Mouse (Mus musculus) 3134 (cell line): Measurements from ENCODE around the gene Lrrk1.

ENCODE experiments used
- DNase-seq: peaks from one replicate; pipeline ENCODE4 v3.0.0-alpha.2; 2011; ENCODE audit warnings: low spot score; ENCODE audit not compliant: insufficient read length; ENCODE audit errors: extremely low read depth

Lrrk1 gene

GRCm38 (mm10) chr7:66385826-66386225, 2.3 kb downstream of the Lrrk1 start:
- DNase-seq = no peak

- DNase-seq = no peak
Measured at GRCm38 (mm10) chr7:66384891-66385290, 3.3 kb downstream of the Lrrk1 start.

DNA sequence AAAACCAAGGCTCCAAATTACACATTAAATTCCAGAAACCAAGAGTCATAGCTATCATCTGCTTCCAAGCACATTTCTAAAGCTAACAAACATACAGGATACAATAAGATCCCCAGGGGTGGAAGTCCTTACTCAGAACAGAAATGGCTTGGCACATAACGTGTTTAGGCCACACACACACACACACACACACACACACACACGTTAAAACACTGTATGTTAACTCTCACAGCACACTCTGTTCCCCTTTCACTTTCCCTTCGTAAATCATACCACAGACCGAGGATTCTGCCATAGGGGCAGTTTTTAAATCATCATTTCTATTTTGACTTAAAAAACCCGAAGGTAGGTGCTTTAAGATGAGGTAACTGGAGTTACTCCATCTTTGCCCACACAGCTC, 3.9 kb downstream of the Lrrk1 start:
- peak; percentile 50 for DNase-seq

- DNase-seq = no peak
Measured at GRCm38 (mm10) chr7:66376560-66376959, 11.6 kb downstream of the Lrrk1 start.

DNA sequence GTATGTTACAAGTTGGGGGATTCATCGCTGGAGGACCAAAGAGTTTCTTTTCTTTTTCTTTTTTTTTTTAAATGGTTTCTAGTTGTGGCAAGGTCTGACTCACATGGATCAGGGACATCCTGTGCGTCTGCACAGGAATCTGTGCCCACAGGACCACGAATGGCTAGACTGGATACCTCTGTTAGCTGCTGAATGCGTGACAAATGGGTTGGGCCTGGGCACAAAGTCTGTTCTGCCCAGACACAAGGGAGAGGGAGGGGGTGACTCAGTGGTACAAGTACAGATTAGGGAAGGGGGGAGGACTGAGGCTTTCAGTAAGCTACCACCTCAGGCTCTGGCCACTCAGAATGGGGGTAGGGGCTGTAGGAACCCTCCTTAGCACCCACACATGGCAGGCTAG, 12.4 kb downstream of the Lrrk1 start:
- DNase-seq = peak; percentile 81

DNA sequence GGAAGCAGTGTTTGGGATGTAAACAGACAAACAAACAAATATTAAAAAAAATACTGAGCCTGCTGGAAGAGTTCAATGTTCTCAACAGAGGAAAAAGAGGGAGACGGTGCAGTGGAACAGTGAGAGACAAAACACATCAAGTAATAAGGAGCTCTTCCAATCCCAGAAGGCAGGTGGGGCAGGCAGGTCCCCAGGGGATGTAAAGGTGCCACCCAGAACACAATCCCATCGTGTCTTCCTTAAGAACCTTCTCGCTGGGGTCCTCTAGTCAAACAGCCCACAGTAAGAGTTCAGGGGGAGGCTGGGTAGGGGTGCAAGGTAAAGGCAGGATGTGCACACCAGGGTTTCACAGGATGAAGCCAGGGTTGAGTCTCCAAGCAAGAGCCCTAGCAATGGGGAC, 14.8 kb downstream of the Lrrk1 start:
- no peak for DNase-seq

DNA sequence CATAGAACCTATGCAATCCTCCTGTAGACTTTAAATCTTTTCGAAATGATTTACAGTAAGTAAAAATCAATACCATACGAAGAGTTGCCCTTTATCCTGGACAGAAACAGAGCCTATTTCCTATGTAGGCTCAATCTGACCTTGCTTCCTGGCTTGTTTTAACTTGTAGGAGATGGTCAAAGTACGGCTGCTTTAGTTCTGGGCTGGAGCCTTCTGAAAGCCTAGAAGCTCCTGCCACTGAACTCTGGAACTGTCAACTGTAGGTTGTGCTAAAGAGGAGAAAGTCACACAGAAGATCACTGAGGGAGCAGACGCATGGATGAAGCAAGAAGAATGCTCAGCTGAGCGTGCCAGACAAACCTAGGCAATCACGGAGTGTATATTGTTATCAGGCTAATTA, 17.2 kb downstream of the Lrrk1 start:
- DNase-seq = no peak

- DNase-seq = no peak
Measured at GRCm38 (mm10) chr7:66369934-66370445, 18.2 kb downstream of the Lrrk1 start.

- peak; percentile 61 for DNase-seq
Measured at GRCm38 (mm10) chr7:66369071-66369933, 18.8 kb downstream of the Lrrk1 start.

GRCm38 (mm10) chr7:66365904-66366303, 22.2 kb downstream of the Lrrk1 start, which contains the start of gene Gm10974:
Gene Gm10974 (plus strand): TSS chr7:66365905.
- peak; percentile 78 for DNase-seq

DNA sequence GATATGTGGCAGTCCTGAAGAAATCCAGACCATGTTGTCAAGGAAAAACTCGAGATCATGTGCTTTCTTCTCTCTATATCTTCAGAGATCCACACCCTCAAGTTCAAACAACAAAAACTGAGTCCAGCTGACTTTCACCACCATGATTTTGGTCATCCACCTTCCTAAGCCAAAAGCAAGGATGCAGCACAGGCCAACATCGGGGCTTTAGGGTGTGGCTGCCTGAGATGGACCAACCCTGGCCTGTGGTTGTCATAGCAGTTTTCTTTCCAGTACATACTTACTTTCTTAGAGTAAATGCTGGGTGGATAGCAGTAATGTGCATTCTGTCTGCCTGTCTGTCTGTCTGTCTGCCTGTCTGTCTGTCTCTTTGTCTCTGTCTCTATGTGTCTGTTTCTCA, 22.7 kb downstream of the Lrrk1 start:
- DNase-seq = peak; percentile 48

- DNase-seq = no peak
Measured at GRCm38 (mm10) chr7:66364491-66364890, 23.7 kb downstream of the Lrrk1 start.

DNA sequence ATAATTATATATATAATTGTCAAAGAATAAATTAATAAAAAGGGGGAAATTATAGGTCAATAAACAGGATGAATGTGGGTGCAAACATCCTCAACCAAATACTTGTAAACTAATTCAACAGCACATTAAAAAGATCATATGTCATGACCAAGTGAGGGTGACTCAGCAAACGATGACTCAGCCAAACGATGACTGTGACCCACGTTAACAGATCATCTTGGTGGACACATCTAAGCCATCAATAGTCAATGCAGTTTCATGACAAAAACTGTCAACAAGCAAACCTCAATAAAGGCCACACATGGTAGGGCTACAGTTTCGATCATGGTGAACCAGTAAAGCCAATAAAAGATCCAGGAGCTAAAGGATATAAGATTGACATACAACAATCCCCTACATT, 29.1 kb downstream of the Lrrk1 start:
- DNase-seq = no peak

DNA sequence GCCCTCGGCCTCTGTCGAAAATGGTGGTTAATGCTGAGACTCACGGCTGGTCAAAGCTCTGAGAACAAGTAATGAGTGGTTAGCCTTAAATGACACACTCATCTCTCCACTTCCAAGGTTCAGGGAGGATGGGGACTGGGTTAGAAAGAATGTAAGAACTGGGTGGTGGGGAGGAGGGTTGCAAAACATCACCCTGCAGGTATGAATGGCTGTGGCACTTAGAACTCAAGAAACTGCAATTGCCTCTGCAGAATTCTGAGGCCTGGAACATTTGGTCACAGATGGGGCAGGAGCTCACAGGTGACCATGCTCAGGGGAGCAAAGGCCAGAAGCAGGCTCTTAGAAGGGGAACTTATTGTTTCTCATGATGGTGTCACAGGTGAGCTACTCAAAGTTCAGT, 29.7 kb downstream of the Lrrk1 start:
- no peak for DNase-seq

- no peak for DNase-seq
Measured at GRCm38 (mm10) chr7:66355791-66356522, 32.2 kb downstream of the Lrrk1 start.

DNA sequence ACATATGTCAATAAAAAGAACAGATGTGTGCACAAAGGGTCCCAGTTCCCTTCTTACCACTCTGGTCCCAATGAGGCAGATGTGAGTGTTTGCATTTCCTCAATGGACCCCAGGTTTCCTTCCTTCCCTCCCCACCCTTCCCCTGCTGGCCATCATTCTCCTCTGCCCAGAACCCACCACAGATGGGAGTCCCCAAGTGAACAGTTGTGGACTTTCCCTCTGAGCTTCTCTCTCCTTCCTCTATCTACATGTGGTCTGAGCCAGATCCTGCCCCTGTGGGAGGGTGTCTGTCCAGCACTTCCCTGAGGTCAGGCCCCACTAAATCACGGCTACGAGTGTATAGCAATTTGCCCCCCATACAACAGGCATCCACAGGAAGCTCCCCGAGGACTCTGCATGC, 33.2 kb downstream of the Lrrk1 start:
- no peak for DNase-seq

- DNase-seq = no peak
Measured at GRCm38 (mm10) chr7:66351074-66351473, 37.1 kb downstream of the Lrrk1 start.

- no peak for DNase-seq
Measured at GRCm38 (mm10) chr7:66349670-66350069, 38.5 kb downstream of the Lrrk1 start.

DNA sequence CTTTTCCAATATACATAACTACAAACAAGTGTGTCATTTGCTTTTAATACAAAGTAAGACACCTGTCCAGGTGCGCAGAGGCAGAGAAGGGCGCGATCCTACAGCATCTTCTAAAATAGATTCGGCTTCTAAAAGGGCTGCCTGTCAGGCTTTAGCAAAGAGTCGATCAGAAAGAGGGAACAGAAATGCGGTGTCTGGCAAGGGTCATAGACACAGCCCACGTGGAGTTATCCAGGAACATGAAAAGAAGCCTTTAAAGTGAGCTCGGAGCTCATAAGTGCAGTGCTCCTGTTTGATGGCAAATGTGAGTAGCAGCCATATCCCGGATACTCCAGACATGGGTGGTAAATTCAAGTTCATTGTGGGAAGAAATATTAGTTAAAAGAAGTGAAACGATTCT, 39.6 kb downstream of the Lrrk1 start:
- no peak for DNase-seq

GRCm38 (mm10) chr7:66346959-66347663, 41.0 kb downstream of the Lrrk1 start:
- DNase-seq = no peak

DNA sequence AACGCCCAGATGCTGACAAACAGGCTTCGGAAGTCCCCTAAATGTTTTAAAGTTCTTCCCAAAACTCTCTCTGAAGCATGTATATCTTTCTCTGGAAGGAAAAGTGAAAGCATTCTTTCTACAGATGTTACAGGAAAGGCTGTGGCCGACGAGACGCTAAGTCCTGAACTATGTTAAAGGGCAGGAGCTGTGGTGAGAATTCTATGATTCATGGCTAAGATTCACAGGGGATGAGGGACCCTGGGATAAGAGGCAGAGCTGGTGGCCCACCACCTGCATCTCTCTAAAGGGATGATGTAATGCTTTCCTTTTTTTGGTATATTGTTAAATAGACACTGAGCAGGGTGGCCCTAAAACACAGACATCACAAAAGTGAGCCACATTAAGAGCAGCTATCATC, 44.8 kb downstream of the Lrrk1 start:
- DNase-seq = no peak
